Mouse (Mus musculus) heart, adult 2 months (tissue): Measurements from ENCODE around the gene Mrpl35.

Experiments used
- CTCF ChIP-seq: fragments of 200-600 bp; IDR thresholded peaks from 2 replicates; pipeline ENCODE4 v1.8.1; 2022; ENCODE audit warnings: antibody characterized with exemption, mild to moderate bottlenecking, moderate library complexity
- EP300 ChIP-seq: fragments of 200-500 bp; IDR thresholded peaks from 2 replicates; pipeline ENCODE4 v1.6.1; 2011; ENCODE audit warnings: low read depth, low read length, control low read depth; ENCODE audit not compliant: insufficient read depth
- POLR2A ChIP-seq: fragments of 200-500 bp; IDR thresholded peaks from 2 replicates; pipeline ENCODE4 v1.6.1; 2011; ENCODE audit warnings: mild to moderate bottlenecking, low read depth, low read length, control low read depth; ENCODE audit not compliant: insufficient read depth

DNA sequence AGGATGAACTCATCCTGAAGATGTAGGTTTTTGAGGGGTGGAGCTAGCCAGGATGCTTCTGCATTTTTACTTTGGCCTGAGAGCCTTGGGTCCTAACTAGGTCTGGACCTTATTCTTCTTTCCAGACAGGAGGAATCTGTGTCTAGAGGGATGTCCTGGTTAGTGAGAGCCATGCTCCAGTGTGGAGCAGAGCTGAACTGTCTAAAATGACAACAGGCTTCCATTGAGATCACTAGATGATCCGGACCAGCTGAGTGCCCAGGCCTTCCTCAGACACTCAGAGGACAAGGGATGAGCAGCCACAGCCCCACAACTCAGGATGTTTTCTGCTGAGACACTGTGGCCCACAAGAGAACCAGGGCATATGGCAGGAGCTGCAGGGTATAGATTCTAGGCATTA lies 23.2 kb downstream of the Mrpl35 start:
- TF ChIP-seq CTCF (no peak), POLR2A (no peak), EP300 (no peak)
